Mouse (Mus musculus): ENCODE measurements around the gene Plekhh3. TPM values are rescaled to one million over a fixed set of nuclear protein-coding genes. Genes with fewer than 3 reads are reported as not detected.
"Not testable (repeated sequence)": the region's sequence is repeated elsewhere in the genome, so short reads cannot be mapped to it uniquely, and the experiment has no call there.

Gene Plekhh3
- polyA plus RNA-seq, 1 experiment from 2014 or later = 2.8 TPM

- DNase-seq (ENCODE audit: low spot score) = no peak
Measured at GRCm38 (mm10) chr11:101172434-101172815, 1.3 kb upstream of the Plekhh3 start.

GRCm38 (mm10) chr11:101171721-101172433 is 726 bp upstream of the Plekhh3 start:
- peak; percentile 43 for DNase-seq (ENCODE audit: low spot score)

DNA sequence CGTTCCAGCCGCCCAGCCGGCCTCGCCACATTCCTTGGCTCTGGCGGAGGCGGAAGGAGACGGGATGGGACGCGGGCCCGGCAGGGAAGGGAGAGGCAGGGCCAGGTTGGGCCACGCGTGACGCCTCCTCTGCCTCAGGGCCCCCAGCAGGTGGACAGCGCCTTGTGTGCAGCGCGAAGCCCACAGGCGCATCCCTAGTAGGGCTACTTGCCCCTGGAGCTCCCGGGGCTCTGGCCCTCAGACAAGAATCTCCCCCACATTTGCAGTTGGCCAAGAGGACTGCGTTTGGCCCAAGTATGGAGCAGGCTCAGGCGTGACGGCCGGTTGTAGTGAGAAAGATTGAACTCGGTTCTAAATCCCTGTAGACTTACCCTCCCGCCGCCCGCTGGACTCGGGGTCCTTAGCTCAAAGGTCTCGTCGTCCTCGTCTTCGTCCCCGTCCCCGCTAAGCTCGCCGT is 769 bp downstream of the Plekhh3 start, which contains the start of gene Cntnap1:
Gene Cntnap1 (plus strand): TSS at position 170 of the 457 bp plus-strand sequence.
- DNase-seq (ENCODE audit: low spot score) = no peak

GRCm38 (mm10) chr11:101169301-101170107 is 1.6 kb downstream of the Plekhh3 start:
- DNase-seq (ENCODE audit: low spot score) = no peak

- no peak for DNase-seq (ENCODE audit: low spot score)
Measured at GRCm38 (mm10) chr11:101168301-101168980, 2.7 kb downstream of the Plekhh3 start.

GRCm38 (mm10) chr11:101167963-101168300 is 3.2 kb downstream of the Plekhh3 start:
- no peak for DNase-seq (ENCODE audit: low spot score)

DNA sequence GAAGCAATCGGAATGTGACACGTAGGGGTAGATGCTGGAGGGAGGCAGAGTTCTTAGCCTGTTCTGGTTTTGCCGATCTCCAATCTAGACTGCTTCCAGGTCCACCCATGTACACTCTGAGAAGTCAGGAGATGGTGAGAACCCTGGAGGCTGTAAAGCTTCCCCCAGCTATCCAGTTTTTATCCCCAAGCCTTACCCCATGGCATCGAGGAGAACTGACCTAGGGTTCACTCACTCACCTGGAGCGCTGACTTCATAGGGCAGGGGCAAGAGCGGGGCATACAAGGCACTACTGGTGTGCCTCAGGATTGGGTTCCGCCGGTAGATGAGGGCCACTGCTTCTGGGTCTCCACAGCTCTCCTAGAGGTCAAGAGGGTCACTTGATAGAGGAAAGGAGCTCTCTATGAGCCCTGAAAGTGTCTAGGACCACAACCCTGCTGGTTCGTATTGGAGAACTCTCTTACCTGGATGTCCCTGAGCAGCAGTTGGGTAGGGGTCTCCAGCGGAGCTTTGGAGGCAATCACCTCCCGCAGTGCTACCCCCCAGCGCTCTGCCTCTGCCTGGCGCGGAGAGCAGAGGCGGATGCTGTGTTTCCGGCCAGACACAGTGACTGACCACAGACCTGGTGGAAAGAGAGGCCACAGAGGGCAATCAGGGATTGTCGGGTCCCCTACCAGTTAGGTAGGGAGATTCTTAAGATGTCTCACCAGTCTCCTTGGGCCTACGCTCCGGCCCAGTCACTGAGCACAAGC is 3.8 kb downstream of the Plekhh3 start:
- no peak for DNase-seq (ENCODE audit: low spot score)

DNA sequence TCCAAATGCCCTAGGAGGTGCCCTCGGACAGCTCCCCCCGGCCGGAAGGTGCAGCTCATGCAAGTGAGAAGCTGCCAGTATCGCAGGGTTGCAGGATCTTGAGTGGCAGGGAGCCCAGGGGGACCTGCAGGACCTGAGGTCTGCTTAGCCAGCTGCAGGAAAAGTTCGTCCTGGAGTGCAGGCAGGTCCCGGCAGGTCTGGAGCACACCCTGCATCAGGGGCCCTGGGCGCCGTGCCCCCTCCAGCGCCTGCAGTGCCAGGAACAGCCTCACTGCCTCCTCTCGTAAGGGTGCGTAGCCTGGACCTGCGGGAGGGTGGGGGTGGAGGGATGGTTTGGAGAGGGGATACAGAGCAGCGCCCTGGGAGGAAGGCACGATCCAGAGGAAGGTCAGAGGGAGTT is 4.8 kb downstream of the Plekhh3 start:
- DNase-seq (ENCODE audit: low spot score) = no peak

- DNase-seq (ENCODE audit: low spot score) = no peak
Measured at GRCm38 (mm10) chr11:101164677-101165580, 6.2 kb downstream of the Plekhh3 start.

DNA sequence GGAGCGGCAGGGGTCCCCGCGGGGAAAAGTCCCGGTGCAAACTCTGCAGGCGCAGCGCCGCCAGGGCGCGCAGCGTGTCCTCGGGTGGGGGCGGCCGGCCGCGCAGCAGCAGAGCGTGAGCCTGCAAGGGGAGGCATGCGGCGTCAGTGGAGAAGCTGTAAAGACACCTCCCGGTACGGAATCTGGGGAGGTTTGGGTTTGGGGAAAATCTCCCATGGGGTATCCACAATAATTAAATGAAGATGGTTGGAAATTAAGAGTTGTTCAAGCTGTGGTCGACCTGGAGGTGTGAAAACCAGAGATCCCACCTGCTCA is 6.8 kb downstream of the Plekhh3 start:
- no peak for DNase-seq (ENCODE audit: low spot score)

GRCm38 (mm10) chr11:101163476-101164350 is 7.4 kb downstream of the Plekhh3 start:
- DNase-seq (ENCODE audit: low spot score) = no peak

GRCm38 (mm10) chr11:101162772-101163171 is 8.4 kb downstream of the Plekhh3 start:
- DNase-seq (ENCODE audit: low spot score) = no peak

DNA sequence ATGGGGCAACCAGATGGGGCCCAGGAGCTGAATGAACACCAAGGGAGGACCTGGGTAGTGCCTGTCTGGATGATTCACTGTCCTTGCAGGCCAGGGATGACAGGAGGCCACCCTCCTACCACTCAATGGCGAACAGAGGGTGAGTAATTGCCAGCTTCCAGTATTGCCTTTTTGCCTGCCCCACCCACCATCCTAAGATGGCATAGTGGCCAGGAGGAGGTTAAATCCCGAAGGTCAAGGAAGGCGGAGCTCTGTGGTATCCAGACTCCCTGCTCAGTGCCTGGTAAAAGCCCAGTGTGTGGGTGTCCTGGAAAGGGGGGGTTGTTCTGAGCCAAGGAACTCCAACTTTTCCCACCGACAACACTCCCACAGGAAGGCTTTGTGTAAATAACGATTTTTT is 8.8 kb downstream of the Plekhh3 start:
- DNase-seq (ENCODE audit: low spot score) = no peak

DNA sequence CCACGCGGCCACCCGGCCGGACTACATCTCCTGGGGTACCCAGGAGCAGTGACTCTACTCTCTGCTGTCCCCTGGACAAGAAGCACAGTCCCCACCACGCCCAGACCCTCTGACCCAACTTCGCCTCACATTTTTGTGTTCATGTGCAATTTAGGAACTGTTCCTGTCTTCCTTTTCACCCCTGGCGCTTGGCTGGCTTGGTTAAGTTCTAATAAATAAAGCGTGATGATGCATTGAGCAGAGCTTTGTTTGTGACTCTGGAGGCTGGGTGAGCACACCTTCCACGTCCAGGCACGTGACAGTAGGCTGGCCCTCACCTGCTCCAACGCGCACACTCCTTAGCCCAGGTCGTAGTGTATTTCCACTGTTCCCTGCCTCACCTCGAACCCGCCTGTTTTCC is 9.6 kb downstream of the Plekhh3 start:
- DNase-seq (ENCODE audit: low spot score) = no peak

GRCm38 (mm10) chr11:101160981-101161505 is 10.1 kb downstream of the Plekhh3 start:
- DNase-seq (ENCODE audit: low spot score) = not testable (repeated sequence)

- not testable (repeated sequence) for DNase-seq (ENCODE audit: low spot score)
Measured at GRCm38 (mm10) chr11:101160151-101160550, 11.0 kb downstream of the Plekhh3 start.

- DNase-seq (ENCODE audit: low spot score) = peak; percentile 83
Measured at GRCm38 (mm10) chr11:101155728-101156371, 15.3 kb downstream of the Plekhh3 start, which contains the start of gene Tubg2. TSS of gene Tubg2 (plus strand) at chr11:101155907.

- no peak for DNase-seq (ENCODE audit: low spot score)
Measured at GRCm38 (mm10) chr11:101155151-101155550, 16.0 kb downstream of the Plekhh3 start.

Measured in thymus, postnatal 0 days (tissue).